Mouse (Mus musculus): ENCODE data around the gene Cep126. TPM values are rescaled to one million over a fixed set of nuclear protein-coding genes. Genes with fewer than 3 reads are reported as not detected.

Gene Cep126
- total RNA-seq (2023), result not detected in 2 replicates

GRCm38 (mm10) chr9:8134117-8134574 is at the start of gene Cep126:
TSS of gene Cep126 (minus strand) at chr9:8134294.

GRCm38 (mm10) chr9:8042338-8043043 is 91.6 kb downstream of the Cep126 start, which contains the start of gene Cfap300:
TSS of gene Cfap300 (minus strand) at chr9:8042823.

Other genes with a start within 250 kb of the Cep126 start
- not detected in 2 replicates for gene Yap1, start 129.7 kb downstream of the Cep126 start, total RNA-seq (2023)
- gene Cfap300, start 91.5 kb downstream of the Cep126 start, total RNA-seq (2023), result not detected in 2 replicates

Measured in neutrophil, adult 65 days (primary cell).